Mouse (Mus musculus): ENCODE data around the gene Wnt6. TPM values are rescaled to one million over a fixed set of nuclear protein-coding genes. Genes with fewer than 3 reads are reported as not detected.

The Wnt6 gene
- polyA plus RNA-seq, 1 experiment, result 0.62 TPM

DNA sequence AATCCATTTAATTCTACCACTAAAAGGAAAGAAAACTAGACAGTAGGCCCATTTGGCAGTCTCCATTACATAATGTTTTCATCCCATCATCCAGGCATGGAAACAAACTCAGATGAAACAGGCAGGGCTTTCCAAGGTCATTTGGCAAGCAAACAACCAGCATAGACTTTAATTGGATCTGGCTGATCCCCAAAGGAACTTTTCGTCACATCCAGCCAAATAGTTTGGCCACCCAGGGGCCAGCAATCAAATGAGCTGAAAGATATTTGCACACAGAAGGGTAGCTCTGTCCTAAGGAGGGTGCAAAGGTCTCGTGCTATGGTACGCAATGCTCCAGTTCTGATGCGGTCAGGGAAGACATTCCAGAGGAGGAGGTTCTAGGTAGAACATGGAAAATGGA lies 21.0 kb upstream of the Wnt6 start:
- H3K27ac ChIP-seq (ENCODE audit: insufficient read depth, low read depth, low read length), result no peak overlapping the region
- H3K4me3 ChIP-seq (ENCODE audit: insufficient read depth, low read length), result no peak overlapping the region
- no peaks in the 10 kb centered on the region for H3K4me1 ChIP-seq (ENCODE audit: control insufficient read depth, insufficient read depth, low read length)
- TF ChIP-seq CTCF (IDR thresholded peaks at IDR 0.05; ENCODE audit: low read depth, low read length), result no peak
- TF ChIP-seq POLR2A (IDR thresholded peaks at IDR 0.05; ENCODE audit: borderline replicate concordance, low read depth, low read length), result no peak

DNA sequence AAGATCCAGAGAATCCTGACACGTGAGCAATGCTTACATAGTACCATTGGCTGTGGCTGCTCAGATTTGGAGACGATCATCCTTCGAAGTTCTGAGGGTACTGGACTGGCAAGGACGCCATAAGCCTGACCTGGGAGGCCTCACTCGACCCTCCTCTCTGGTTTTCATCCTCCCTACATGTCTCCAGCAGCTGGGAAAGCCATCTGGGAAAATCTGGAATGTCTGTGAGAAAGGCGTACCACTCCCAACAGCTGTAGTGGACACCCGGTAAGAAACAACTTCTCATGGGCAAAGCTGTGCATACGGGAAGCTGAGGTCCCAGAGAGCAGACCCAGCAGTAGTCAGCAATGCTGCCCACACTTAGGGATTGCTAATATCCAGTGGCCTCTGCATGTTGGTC lies 19.5 kb upstream of the Wnt6 start:
- Histone ChIP-seq H3K4me1 (ENCODE audit: control insufficient read depth, insufficient read depth, low read length) (no peaks in the 10 kb centered on the region), H3K27ac (ENCODE audit: insufficient read depth, low read depth, low read length) (no peak overlapping the region), H3K4me3 (ENCODE audit: insufficient read depth, low read length) (no peak overlapping the region)
- TF ChIP-seq POLR2A (IDR thresholded peaks at IDR 0.05; ENCODE audit: borderline replicate concordance, low read depth, low read length), result no peak
- no peak for TF ChIP-seq CTCF (IDR thresholded peaks at IDR 0.05; ENCODE audit: low read depth, low read length)

DNA sequence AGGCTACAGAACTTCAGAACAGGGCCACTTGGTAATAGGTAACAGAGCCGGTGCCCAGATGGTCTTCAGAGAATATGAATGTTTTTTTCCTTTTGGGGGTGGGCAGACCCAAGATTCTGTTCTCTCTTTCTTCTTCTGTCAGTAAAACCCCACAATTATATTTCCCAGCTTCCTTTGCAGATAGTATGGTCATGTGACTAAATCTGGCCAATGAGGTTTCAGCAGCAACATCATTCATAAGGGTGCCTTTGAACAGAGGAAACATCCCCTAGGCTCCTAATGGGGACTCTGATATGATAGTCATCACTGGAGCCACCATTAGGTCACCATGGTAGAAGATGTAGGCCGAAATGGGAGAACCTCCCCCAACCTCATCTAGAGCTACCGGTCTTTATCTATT lies 18.9 kb upstream of the Wnt6 start:
- H3K4me1 ChIP-seq (ENCODE audit: control insufficient read depth, insufficient read depth, low read length), result no peaks in the 10 kb centered on the region
- H3K4me3 ChIP-seq (ENCODE audit: insufficient read depth, low read length), result no peak overlapping the region
- no peak overlapping the region for H3K27ac ChIP-seq (ENCODE audit: insufficient read depth, low read depth, low read length)
- no peak for TF ChIP-seq CTCF (IDR thresholded peaks at IDR 0.05; ENCODE audit: low read depth, low read length)
- no peak for TF ChIP-seq POLR2A (IDR thresholded peaks at IDR 0.05; ENCODE audit: borderline replicate concordance, low read depth, low read length)

DNA sequence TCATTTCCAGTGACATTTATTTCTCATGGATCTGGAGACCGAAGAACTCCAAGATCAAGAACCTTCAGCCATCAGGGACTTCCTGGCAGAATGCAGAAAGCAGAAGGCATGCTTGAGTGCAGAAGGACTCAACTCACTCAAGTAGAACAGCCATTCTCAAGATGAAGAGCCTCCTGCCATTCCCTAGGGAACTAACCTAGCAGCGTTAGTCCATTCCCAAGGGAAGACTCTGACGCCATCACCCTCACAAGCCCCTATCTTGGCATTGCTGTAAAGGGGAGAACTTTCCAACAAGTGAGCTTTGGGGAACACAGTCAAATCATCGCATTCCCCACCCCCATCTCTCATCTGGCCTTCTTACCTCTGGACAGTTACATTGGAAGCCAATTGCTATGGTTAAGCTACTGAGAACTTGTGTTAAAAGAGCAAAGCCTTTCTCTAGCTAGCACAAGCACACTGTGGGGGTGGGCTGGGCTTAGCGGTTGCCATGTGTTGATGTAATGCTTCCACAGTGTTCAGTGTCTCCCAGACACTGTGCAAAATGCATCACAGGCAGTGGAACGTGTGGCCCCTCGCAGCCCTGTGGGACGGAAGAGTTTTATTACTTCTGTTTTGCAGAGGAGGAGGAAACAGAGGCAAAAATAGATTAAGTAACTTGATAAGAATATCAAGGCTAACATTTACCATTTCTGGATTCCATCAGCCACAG lies 18.3 kb upstream of the Wnt6 start:
- no peak overlapping the region for H3K4me3 ChIP-seq (ENCODE audit: insufficient read depth, low read length)
- H3K27ac ChIP-seq (ENCODE audit: insufficient read depth, low read depth, low read length), result no peak overlapping the region
- TF ChIP-seq POLR2A (IDR thresholded peaks at IDR 0.05; ENCODE audit: borderline replicate concordance, low read depth, low read length) (no peak), CTCF (IDR thresholded peaks at IDR 0.05; ENCODE audit: low read depth, low read length) (no peak)
- H3K4me1 ChIP-seq (ENCODE audit: control insufficient read depth, insufficient read depth, low read length), result no peaks in the 10 kb centered on the region

DNA sequence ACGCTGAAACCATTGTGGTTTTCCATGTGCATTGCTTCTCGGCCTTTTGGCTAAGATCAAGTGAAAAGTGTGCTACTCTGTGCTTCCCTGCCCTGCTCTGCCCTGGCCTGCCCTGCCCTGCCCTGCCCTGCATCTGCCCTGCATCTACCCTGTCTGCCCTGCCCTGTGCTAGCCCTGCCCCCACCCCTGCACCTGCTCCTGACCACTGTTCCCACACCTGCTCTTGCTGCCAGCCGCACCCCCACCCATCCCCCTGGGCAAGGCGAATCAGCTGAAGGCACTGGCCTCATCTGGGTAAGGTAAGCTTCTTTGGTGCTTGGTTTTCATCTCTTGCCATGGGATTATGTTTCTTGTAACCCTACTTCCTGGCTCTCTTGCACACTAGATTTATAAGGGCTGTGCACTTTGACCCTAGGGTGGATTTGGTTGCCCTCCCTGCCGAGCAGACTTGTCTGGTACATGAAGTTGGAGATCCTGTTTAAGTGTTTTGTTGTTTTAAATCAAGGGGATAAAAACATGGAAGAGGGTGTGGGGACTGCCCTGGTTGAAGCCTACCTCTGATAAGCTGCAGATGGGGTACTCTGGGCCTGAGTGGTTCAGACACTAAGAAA lies 17.4 kb upstream of the Wnt6 start:
- TF ChIP-seq POLR2A (IDR thresholded peaks at IDR 0.05; ENCODE audit: borderline replicate concordance, low read depth, low read length), result no peak
- TF ChIP-seq CTCF (IDR thresholded peaks at IDR 0.05; ENCODE audit: low read depth, low read length), result no peak
- Histone ChIP-seq H3K27ac (ENCODE audit: insufficient read depth, low read depth, low read length) (no peak overlapping the region), H3K4me1 (ENCODE audit: control insufficient read depth, insufficient read depth, low read length) (no peaks in the 10 kb centered on the region), H3K4me3 (ENCODE audit: insufficient read depth, low read length) (no peak overlapping the region)

DNA sequence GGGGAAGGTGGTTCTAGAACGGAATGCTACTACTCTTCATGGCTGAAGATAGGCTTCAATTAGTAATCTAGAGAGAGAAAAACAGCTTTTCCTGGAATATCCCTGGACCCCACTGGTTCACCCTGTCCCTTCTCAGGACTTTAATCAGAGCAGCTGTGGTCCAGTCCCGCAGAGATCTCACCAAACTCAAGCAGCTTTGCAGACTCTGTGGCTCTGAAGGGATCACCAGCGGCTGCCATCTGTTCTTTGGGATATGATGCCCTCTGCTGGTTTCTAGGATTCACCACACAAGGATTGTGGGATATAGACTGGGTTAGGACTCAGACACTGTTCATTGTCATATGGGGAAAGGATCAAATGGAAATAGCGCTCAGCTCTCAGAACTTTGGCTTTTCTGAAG lies 11.9 kb upstream of the Wnt6 start:
- H3K4me1 ChIP-seq (ENCODE audit: control insufficient read depth, insufficient read depth, low read length), result 0 out of 2 replicates have a peak, but pooled peaks cover 3% of the 10 kb centered on the region
- no peak overlapping the region for H3K4me3 ChIP-seq (ENCODE audit: insufficient read depth, low read length)
- no peak for TF ChIP-seq POLR2A (IDR thresholded peaks at IDR 0.05; ENCODE audit: borderline replicate concordance, low read depth, low read length)
- 0 out of 2 replicates have a peak, but pooled peaks have one; percentile 32 for TF ChIP-seq CTCF (IDR thresholded peaks at IDR 0.05; ENCODE audit: low read depth, low read length)
- no peak overlapping the region for H3K27ac ChIP-seq (ENCODE audit: insufficient read depth, low read depth, low read length)

DNA sequence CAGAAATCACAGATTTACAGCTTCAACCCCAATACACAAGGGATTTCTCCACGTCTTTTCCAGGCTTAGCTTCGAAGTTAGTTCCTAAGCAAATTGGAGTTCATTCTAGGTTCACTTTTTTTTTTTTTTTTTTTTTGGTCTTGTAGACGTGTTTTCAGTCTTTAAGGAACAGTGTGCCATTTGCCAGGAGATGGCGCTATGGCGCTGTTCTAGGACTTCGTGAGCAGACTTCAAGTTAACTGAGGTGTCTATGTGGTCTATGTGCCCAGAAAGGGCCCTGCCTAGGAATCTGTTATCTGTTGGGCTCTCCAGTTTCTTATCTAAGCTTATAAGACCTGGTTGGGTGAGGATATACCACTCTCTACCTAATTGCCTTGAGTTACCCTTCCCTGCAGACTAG lies 8.6 kb upstream of the Wnt6 start:
- no peak overlapping the region for H3K27ac ChIP-seq (ENCODE audit: insufficient read depth, low read depth, low read length)
- peak; percentile 43; the same call in 1 of the 2 replicates for TF ChIP-seq CTCF (IDR thresholded peaks at IDR 0.05; ENCODE audit: low read depth, low read length)
- TF ChIP-seq POLR2A (IDR thresholded peaks at IDR 0.05; ENCODE audit: borderline replicate concordance, low read depth, low read length), result no peak
- H3K4me1 ChIP-seq (ENCODE audit: control insufficient read depth, insufficient read depth, low read length), result 0 out of 2 replicates have a peak, but pooled peaks cover 3% of the 10 kb centered on the region
- no peak overlapping the region for H3K4me3 ChIP-seq (ENCODE audit: insufficient read depth, low read length)

DNA sequence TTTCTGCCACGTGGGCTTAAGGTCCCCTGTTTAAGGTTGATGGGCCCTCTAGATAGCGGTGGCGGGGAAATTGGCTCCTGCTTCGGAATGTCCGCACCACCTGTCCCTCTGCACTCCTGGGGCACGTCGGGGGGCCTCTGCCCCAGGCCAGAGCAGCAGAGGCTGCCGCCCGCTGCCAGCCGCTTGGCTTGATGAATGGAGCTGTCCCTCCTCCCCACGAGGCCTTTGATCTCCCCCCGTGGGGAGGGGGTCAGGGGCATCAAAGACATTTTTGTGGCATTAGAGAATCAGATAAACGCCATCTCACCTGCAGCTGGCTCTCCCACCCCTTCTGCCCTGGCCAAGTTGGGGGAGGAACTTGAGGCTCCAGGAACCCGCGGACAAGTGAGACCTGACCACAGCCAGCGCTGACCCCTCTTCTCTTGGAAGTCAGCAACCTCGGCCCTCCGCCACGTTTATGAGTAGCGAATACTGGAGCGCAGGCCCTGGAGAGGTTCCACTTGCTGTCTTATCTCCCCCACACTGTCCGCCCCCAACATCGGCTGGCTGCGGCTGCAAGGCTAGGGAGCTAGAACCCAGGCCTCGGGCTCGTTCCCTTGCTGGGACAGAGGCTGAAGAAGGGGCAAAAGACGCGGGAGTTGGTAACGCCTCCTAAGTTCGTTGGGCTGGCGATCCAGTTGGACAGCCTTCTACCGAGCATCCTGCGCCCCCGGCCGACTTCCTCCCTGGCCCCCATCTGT lies 795 bp upstream of the Wnt6 start:
- 0 out of 2 replicates have a peak overlapping the region, but pooled peaks have one; percentile 20 for H3K4me3 ChIP-seq (ENCODE audit: insufficient read depth, low read length)

DNA sequence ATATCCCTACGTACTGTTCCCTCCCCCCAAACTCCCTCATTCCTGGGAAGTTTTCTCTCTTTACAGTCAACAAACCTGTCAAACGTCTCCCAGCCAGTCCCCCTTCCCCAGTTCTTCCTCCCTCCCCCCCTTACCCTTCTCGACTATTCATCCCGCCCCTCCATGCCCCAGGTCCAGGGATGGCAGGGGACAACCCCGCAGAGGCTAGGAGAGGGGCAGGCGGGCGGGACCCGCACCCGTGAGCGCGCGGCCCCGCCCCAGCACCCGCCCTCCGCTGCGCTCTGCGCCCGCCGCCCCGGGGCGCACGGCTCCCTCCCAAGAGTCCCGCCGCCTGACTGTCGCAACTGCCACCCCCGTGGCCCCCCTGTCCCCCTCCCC lies 236 bp upstream of the Wnt6 start:
- 0 out of 2 replicates have a peak overlapping the region, but pooled peaks have one; percentile 20 for H3K4me3 ChIP-seq (ENCODE audit: insufficient read depth, low read length)
- peaks cover 31% of the 10 kb centered on the region for H3K4me1 ChIP-seq (ENCODE audit: control insufficient read depth, insufficient read depth, low read length)
- TF ChIP-seq CTCF (IDR thresholded peaks at IDR 0.05; ENCODE audit: low read depth, low read length) (no peak), POLR2A (IDR thresholded peaks at IDR 0.05; ENCODE audit: borderline replicate concordance, low read depth, low read length) (no peak)
- no peak overlapping the region for H3K27ac ChIP-seq (ENCODE audit: insufficient read depth, low read depth, low read length)

More for the DNA sequence above, 795 bp upstream of the Wnt6 start:
- TF ChIP-seq POLR2A (IDR thresholded peaks at IDR 0.05; ENCODE audit: borderline replicate concordance, low read depth, low read length) (no peak), CTCF (IDR thresholded peaks at IDR 0.05; ENCODE audit: low read depth, low read length) (no peak)
- Histone ChIP-seq H3K4me1 (ENCODE audit: control insufficient read depth, insufficient read depth, low read length) (peaks cover 26% of the 10 kb centered on the region), H3K27ac (ENCODE audit: insufficient read depth, low read depth, low read length) (no peak overlapping the region)
